Mouse (Mus musculus) adrenal gland, adult 8-10 months (tissue): ENCODE measurements around the gene Fyn. TPM values are rescaled to one million over a fixed set of nuclear protein-coding genes. Genes with fewer than 3 reads are reported as not detected.

Experiments
- DNase-seq: peaks from one replicate; pipeline ENCODE4 v3.0.0; 2022
- total RNA-seq, 4 experiments: library from RNA; stranded (reverse); gene quantifications; 2 replicates each; pipeline ENCODE4 v1.2.4; 2022

Gene Fyn
- total RNA-seq, 4 experiments from 2014 or later: 42.7 to 61.7 (median 54.9) TPM

GRCm38 (mm10) chr10:39412826-39413620 lies 44.4 kb downstream of the Fyn start:
- no peak for DNase-seq

GRCm38 (mm10) chr10:39414068-39414467 lies 45.4 kb downstream of the Fyn start:
- no peak for DNase-seq

GRCm38 (mm10) chr10:39415586-39415985 lies 46.9 kb downstream of the Fyn start:
- DNase-seq: peak; percentile 73

- DNase-seq: no peak
These were observed 49.0 kb downstream of the Fyn start for GRCm38 (mm10) chr10:39417611-39418010.

DNA sequence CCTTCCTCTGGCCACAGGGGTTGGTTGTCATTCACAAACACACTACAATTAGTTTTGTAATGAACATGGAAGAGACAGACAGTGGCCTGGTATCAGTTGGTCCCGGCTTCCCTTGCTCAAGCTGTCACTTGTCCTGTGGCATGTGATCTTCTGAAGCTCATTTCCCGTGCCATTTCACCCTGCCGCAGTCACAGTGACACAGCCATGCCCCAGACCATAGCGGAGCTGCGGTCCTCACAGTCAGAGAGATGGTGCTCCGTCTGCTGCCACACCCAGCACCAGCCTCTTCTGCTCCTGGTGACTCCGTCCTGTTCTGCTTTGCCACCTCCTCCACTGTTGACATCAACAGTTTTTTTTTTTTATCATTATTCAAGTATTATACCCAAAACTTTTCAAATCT lies 49.7 kb downstream of the Fyn start:
- DNase-seq: no peak

GRCm38 (mm10) chr10:39420842-39421617 lies 52.4 kb downstream of the Fyn start:
- DNase-seq: no peak

GRCm38 (mm10) chr10:39421772-39422171 lies 53.1 kb downstream of the Fyn start:
- DNase-seq: no peak

DNA sequence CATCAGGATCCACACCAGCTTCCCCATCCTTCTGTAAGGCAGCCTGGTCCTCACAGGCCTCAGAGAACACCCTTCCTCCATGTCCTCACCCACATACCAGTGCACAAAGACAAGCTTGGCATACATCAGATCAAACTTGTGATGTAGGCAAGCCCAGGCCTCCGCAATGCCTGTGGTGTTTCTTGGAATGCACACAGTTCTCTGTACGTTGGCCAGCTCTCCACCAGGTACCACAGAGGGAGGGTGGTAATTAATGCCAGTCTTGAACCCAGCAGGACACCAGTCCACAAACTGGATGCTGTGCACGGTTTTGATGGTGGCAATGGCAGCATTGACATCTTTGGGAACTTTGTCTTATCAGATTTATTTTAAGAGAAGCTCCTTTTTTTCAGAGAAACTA lies 56.0 kb downstream of the Fyn start:
- no peak for DNase-seq

DNA sequence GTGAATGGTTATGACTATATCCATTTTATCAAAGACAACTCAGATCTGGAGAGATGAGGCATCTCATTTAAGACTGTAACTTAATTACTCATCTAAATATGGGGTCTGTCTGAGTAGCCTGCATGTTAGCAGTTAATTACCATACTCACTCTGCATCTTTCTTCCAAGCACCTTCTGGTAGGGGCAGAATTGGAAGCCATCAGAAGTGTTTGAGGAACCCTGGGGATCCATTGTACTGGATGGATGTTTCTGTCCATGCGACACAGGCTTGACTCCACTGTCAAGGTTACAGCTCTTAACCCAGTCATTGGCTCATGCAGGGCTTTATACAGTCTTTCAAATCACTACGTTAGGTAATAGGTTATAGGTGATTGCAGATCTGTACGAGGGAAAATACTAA lies 57.4 kb downstream of the Fyn start:
- no peak for DNase-seq

GRCm38 (mm10) chr10:39426833-39427490 lies 58.3 kb downstream of the Fyn start:
- no peak for DNase-seq

DNA sequence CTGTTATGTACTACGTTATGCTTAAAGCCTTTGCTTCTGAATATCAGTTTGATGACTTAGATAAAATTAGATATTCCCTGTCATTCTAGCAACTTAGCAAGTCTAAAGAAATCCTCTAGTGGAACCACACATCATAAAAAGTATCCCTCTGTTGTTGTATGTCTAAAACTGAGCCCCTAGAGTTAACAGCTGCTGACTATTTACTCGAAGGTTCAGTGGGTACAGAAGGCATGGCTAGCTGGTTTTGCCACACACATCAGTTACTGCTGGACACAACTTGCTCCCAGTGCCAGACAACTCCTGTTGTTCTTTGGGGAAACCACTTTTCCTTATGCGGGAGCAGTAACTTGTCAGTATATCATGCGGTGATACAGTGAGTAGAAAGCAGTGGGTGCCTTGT lies 61.0 kb downstream of the Fyn start:
- no peak for DNase-seq

DNA sequence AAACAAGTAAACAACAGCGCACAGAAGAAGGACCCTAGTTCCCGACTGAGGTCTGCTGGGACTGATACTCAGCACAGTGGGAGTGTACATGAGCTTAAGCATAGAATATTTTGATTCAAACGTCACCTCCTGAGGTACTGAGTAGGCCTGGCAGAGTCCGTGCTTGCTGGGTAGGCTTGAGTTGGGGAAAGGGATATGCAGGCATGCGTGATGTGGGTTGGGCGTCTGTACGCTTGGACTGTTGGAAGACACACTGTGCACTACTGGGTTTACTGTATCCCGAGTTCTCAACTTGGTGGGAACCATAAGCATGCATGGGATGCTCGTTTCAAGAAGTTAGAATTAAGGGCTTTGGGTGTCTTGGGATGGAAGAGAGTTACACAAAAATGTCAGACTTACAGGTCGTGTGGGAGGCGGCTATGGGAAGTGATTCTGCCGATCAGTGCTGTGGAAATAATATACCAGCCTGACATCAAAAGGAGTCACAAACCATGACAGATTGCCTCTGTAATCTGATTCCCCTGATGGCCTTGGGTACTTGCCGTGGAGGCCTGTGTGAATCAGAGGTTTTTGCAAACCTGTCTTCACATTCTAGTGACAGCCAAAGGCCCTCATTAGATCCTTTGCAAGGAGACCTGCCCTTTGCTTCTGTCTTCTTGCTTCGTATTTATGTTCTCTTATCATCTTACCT lies 61.6 kb downstream of the Fyn start:
- DNase-seq: peak; percentile 60

- no peak for DNase-seq
These were observed 62.6 kb downstream of the Fyn start for GRCm38 (mm10) chr10:39431265-39431664.

GRCm38 (mm10) chr10:39432648-39433568 lies 64.3 kb downstream of the Fyn start:
- no peak for DNase-seq

- DNase-seq: no peak
These were observed 65.2 kb downstream of the Fyn start for GRCm38 (mm10) chr10:39433893-39434292.

DNA sequence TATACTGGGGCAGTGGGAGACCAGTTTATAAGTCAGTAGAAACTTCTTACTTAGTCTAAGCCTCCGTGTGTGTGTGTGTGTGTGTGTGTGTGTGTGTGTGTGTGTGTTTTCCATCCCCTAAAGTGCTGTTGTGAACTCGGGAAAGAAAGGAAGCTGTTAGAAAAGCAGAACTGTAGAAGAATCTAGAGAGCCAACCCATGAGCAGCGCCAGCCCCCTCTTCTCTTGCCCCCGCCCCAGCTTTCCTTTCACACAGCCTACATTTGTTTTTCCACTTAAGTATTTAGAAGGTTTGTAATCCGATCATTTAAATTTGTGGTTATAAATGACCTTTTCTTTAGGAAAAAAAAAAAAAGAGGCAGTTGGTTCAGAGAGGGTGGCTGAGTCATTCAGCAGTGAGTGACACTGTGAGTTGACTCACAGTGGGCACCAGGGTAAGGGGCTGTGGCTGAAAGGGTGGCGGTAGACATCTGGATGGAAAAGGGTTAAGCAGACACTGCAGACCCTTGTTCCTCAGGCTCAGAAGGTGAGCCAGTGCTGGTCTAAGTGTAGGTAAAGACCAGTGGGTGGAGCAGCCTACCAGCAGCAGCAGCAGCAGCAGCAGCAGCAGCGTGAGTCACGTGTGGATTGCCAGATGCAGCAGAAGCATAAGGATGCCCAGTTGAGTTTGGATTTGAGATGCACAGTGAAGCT lies 66.2 kb downstream of the Fyn start:
- peak; percentile 25 for DNase-seq

GRCm38 (mm10) chr10:39438905-39439304 lies 70.2 kb downstream of the Fyn start:
- DNase-seq: no peak

DNA sequence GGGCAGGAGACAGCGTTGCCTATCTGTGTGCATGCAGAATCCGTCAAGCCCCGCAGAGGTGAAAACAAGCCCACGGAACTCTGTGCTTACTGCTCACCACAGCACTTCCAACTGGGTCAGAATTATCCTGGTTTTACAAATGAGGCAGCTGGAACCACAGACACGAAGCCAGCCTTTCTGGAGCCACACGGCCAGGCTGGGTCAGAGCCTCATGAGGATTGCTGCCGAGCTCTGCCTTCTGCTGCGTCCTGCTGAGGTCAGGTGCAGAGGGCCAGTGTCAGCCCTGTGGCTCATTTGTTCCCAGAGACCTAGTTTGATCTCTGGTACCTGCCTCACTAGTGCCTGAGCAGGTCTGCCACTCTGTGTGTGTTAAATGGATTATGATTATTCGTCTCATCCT lies 71.9 kb downstream of the Fyn start:
- no peak for DNase-seq

DNA sequence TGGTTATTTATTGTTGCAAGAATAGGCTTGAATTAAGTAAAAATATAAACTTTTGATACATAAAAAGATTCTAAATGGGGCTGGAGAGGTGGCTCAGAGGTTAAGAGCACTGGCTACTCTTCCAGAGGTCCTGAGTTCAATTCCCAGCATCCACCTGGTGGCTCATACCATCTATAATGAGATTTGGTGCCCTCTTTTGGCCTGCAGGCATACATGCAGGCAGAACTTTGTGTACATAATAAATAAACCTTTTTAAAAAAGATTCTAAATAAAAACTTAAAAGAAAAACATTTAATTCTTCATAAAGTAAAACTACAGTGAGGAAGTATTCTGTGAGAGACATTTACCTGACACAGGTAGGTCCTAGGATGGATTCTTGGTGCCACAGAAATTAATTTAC lies 73.0 kb downstream of the Fyn start:
- DNase-seq: no peak

- DNase-seq: no peak
These were observed 74.5 kb downstream of the Fyn start for GRCm38 (mm10) chr10:39443122-39443521.

DNA sequence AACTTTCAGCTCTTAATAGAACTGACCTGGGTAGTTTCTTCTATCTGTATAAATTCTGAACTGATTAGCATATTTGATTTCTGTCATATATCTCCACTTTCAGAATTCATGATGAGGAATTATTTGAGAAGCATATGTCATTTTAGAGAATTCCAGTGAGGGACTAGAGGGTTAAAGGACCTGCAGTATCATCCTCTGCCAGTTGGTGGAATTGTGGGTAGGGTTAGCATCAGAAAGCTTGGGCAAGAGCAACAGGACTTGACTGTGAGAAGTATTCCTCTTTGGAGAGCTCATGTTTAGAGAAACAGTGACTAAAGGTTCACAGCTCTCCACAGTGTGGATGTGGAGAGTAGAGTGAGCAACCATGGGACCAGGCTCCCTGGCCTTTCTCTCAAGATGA lies 75.3 kb downstream of the Fyn start:
- DNase-seq: no peak
